Mouse (Mus musculus): ENCODE measurements at regions not wholly inside any gene's neighbourhood (a gene's known extent, or its start where the extent isn't known, plus 50 kb on each side); places are given as distances from the start of the nearest gene placed in this dataset.
A peak's percentile ranks its signal among the peaks of the same experiment; 100 is the strongest.
"Not testable (repeated sequence)": the region's sequence is repeated elsewhere in the genome, so short reads cannot be mapped to it uniquely, and the experiment has no call there.

- no peak for DNase-seq
Measured at GRCm38 (mm10) chr7:83429929-83430556, 154.7 kb upstream of the Tmc3 start.

GRCm38 (mm10) chr7:83431094-83431493 lies 153.6 kb upstream of the Tmc3 start:
- DNase-seq, result peak; percentile 34

- peak; percentile 14 for DNase-seq
Measured at GRCm38 (mm10) chr7:83432843-83433242, 151.9 kb upstream of the Tmc3 start.

GRCm38 (mm10) chr7:83433959-83434715 lies 150.6 kb upstream of the Tmc3 start:
- DNase-seq, result peak; percentile 8

GRCm38 (mm10) chr7:83438538-83439393 lies 146.0 kb upstream of the Tmc3 start:
- peak; percentile 32 for DNase-seq

GRCm38 (mm10) chr7:83443596-83444278 lies 141.0 kb upstream of the Tmc3 start:
- peak; percentile 5 for DNase-seq

GRCm38 (mm10) chr7:83444279-83444615 lies 140.5 kb upstream of the Tmc3 start:
- DNase-seq, result no peak

GRCm38 (mm10) chr7:83445181-83445926 lies 139.4 kb upstream of the Tmc3 start:
- DNase-seq, result no peak

GRCm38 (mm10) chr7:83450346-83450745 lies 134.4 kb upstream of the Tmc3 start:
- DNase-seq, result no peak

DNA sequence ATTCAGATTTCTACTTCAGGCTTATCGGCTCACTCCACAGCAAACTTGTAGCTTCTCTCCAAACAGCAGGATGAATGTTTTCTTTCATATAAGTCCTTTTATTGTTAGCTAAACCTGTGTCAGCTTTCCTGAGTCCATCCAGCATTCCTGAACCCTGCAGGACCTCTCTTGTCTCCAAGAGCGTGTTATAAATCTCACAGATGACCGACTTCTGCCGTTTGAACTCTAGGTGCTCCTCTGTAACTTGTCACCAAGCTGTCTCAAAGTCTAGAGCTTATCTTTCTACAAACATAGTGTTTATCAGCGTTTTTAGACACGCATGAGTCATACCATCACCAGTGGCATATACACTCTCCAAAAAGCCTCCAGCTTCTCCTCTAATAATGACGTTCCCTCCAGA lies 132.4 kb upstream of the Tmc3 start:
- no peak for DNase-seq

- no peak for DNase-seq
Measured at GRCm38 (mm10) chr7:83459520-83459919, 125.2 kb upstream of the Tmc3 start.

- no peak for DNase-seq
Measured at GRCm38 (mm10) chr7:83467006-83467405, 117.7 kb upstream of the Tmc3 start.

GRCm38 (mm10) chr7:83469856-83470255 lies 114.9 kb upstream of the Tmc3 start:
- not testable (repeated sequence) for DNase-seq

- no peak for DNase-seq
Measured at GRCm38 (mm10) chr7:83471111-83471510, 113.6 kb upstream of the Tmc3 start.

DNA sequence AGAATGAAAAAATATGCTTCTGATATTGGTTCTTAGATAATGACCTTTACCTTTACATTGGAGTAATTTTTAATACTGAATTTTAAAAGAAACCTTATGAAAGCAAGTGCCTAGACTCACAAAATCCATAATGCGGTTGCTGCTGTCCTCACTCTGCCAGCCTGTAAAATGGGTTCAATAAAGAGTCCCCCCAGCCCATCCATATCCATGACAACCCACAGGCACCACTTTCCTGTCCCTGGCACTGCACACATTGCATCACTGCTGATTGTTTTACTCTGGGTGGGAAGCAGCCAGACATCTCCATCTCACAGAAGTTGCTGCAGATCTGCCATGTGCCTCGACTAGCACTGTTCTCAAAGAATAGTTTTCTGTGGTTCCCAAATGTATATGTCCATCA lies 110.3 kb upstream of the Tmc3 start:
- DNase-seq, result no peak

DNA sequence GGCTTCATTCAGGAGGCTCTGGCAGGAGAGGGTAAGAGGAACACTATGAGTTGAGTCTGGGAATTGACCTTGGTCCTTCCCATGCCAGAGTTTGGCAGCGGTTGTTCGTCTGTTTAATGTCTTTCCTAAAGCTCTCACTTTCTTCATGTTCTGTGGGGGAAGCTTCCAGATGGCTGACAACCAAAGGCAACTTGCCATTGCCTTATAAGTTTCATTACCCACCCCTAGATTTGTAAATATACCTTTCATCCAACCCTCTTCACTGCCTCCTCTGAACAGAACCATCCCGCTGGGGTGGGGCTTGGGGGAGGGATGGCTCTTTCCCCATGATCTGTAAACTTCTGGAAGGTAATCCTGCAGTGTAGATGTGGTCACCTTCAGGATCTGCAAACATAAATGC lies 109.7 kb upstream of the Tmc3 start:
- DNase-seq, result no peak

DNA sequence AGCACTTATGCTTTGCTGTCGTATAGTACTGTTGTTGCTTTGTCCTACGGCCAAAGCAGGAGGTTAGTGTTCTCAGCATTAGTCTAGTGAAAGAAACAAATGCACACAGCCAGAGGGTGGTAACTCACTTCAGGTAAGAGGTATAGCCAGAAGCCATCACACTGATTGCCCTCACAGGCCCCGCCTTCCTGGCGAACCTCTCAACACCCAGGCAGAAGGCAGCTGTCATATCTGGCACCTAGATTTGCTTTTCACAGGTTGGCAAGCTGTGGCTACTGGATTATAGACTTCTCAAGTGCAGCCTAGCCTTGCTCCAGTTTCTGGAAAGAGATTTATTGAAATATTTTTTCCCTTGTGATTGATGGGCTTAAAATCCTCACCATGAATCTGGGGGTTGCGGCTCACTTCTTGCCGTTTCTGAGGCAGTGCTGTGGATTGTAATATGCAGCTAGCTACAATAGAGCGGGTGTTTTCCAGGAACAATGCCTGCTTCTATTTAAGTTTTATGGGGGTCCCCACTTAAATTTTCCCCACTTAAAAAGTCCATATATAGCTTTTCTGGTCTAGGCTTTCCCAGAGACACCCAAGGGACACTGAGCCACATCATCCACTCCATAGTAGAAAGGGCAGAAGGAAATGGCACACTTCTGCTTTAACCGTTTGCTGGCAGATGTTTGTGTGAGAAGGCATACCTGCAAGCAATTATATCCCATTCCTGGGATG lies 109.1 kb upstream of the Tmc3 start:
- no peak for DNase-seq

DNA sequence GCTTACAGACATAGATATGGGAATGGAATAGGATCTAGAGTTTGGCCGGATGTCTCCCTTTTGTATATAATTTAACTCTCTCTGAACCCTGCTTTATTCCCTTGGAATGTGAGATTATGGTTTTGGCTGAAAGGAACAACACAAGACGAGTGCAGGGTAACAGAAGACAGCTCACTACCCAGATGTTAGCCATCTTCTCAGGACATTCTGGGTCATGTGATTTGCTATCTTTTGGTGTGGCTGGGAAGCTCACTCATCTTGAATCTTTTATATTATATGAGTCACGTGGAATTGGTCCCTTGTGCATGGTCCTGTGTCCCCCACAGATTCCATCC lies 108.6 kb upstream of the Tmc3 start:
- DNase-seq, result no peak

DNA sequence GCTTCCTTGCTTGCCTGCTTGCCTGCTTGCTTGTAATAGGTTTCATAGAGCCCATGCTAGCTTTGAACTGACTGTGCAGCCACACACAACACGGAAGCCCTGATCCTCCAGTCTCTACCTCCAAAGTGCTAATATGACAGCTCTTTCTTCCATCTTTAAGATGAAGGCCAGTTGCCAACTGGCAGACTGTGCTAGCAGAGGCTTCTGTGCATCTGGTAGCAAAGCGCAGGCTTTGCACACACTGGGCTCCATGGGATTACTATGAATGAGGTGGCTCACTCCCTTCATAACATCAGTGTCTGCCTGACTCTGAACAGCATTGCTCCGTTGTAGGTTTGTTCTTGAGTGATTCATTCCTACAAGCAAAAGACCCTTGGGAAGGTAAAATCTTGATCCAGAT lies 107.9 kb upstream of the Tmc3 start:
- DNase-seq, result no peak

DNA sequence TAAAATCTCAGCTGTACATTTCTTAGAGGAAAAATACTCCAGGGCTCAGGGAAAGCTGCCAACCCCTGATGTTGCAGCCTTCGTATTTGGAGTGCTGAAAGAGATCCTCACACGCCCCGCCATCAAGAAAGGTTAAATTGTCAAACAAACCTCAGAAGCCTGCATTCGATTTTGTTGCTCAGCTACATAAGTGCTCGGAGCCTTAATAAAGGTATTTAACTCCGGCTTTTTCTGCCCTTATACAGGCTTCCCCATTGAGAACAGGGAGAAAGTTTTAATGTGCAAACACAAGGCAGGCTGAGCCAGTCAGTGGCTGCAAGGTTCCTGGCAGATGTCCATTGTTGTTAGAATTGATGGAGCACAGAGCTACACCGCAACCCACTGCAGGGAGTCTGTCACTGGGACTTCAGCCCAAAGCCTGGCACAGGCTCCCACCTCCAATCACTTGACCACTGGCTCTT lies 107.0 kb upstream of the Tmc3 start:
- DNase-seq, result peak; percentile 4

- no peak for DNase-seq
Measured at GRCm38 (mm10) chr7:83481655-83482054, 103.1 kb upstream of the Tmc3 start.

- DNase-seq, result no peak
Measured at GRCm38 (mm10) chr7:83482254-83482653, 102.5 kb upstream of the Tmc3 start.

Data from kidney, adult 9 months (tissue).